Mouse (Mus musculus) bone marrow macrophage, adult 2 months (primary cell): Measurements from ENCODE around the gene Klhl8.
A peak's percentile ranks its signal among the peaks of the same experiment; 100 is the strongest.

Source experiments
- CTCF ChIP-seq: IDR thresholded peaks from 2 replicates; pipeline ENCODE4 v1.5.1; 2012; ENCODE audit warnings: low read depth, mild to moderate bottlenecking, low read length, moderate library complexity
- POLR2A ChIP-seq: IDR thresholded peaks from 2 replicates; pipeline ENCODE4 v1.6.1; 2012; ENCODE audit warnings: mild to moderate bottlenecking, low read depth, low read length, borderline replicate concordance

GRCm38 (mm10) chr5:103926398-103926797, 15.3 kb upstream of the Klhl8 start:
- TF ChIP-seq CTCF (peak; percentile 72), POLR2A (no peak)
